Mouse (Mus musculus) testis, adult 2 months (tissue): ENCODE results near the gene Pa2g4.

ENCODE experiments used
- CTCF ChIP-seq: fragments of 200-500 bp; IDR thresholded peaks from 2 replicates; pipeline ENCODE4 v1.5.1; 2012; ENCODE audit warnings: low read depth, mild to moderate bottlenecking, inconsistent platforms, low read length, moderate library complexity; ENCODE audit not compliant: control insufficient read depth, insufficient read depth, insufficient replicate concordance
- POLR2A ChIP-seq: fragments of 200-500 bp; IDR thresholded peaks from 2 replicates; pipeline ENCODE4 v1.6.1; 2012; ENCODE audit warnings: low read depth, mild to moderate bottlenecking, inconsistent platforms, low read length, moderate library complexity; ENCODE audit not compliant: control insufficient read depth

DNA sequence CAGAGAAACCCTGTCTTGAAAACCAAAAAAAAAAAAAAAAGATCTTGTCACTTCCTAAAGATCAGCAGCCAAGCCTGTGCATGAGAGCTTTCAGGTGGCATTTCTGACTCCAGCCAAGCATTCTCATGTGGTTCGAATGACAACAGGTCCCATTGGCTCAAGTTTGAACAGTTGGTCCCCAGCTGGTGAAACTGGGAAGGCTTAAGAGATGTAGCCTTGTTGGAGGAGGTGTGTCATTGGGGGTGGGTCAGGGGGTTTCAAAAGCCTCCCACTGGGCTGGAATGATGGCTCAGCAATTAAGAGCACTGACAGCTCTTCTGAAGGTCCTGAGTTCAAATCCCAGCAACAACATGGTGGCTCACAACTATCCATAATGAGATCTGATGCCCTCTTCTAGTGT, 35.7 kb upstream of the Pa2g4 start:
- TF ChIP-seq CTCF (no peak), POLR2A (no peak)
